Mouse (Mus musculus) 3T3-L1 (cell line): Measurements from ENCODE around the gene Pkn1.
A peak's percentile ranks its signal among the peaks of the same experiment; 100 is the strongest.

Experiments
- DNase-seq: peaks from one replicate; pipeline ENCODE4 v3.0.0-alpha.2; 2015; ENCODE audit warnings: low read depth, low spot score

The Pkn1 gene

DNA sequence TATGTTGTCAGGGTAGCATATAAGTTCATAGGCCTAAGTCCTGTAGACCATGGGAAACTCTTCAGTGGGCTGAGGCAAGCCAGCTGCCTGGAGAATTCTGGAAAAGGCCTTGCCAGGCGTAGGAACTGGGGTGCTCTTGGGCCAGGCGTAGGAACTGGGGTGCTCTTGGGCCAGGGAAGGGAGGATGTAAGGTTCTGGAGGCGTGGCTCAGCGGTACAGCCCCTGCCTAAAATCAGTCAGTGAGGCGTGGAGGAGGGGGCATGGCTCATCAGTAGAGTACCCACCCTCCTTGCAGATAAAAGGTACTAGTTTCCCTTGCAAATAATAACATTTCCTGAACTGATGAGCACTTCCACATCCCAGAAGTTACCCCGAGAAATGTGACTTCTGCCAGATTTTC is 44.3 kb downstream of the Pkn1 start:
- DNase-seq: no peak

DNA sequence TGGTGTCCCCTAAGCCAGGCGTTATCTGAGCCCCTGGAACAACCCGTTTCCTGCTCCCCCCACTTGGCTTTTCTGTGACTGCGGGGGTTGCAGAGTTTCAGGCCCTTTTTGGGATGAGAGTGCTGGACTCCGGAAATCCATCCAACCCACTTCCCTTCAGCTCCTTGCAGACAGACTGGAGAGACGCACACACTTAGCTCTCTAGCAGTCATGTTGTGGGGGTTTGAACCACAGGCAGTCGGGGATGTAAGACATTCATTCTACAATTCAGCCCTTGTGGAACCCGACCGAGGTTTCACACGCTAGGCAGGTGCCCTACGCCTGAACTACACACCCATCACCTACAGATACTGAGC is 45.3 kb downstream of the Pkn1 start:
- no peak for DNase-seq

DNA sequence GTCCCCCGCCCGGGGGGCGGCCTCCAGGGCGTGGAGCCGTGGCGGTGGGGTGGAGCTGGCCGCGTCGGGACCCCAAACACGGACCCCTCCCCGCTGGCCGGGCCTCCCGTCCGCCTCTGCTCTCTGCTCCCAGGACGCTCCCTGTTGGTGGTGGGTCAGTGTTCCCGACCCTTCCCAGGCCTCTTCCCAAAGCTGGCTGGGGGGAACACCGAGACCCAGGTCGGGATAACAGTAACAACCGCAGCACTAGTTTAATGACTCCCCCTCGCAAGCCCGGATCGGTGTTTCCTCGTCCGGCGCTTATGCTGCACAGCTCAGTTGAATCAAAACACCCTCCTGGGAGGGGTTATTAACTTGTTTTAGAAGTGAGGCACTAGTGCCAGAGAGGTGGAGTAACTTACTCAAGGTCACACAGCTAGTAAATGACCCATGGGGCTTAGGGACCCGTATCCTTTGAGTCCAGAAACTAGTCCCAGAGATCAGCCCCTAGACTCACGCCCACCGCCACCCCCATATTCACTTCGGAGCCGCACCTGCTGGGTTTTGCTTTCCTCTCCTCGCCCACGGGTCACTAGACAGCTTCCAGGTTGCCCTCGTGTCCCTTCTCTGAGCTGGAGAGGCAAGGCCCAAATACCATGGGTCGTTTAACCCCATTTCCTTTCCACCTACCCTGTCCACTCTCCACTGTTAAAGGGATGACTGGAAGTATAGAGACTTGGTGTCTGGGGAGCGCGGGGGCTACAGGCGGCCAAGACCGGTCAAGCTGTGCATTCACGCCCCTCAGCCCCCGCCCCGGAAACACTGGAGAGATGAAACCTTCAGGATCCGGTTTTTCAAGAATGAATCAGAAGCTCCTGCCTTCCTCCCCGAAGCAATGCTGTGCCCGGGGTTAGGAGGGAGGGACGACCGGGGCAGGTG is 46.0 kb downstream of the Pkn1 start:
- peak; percentile 59 for DNase-seq

DNA sequence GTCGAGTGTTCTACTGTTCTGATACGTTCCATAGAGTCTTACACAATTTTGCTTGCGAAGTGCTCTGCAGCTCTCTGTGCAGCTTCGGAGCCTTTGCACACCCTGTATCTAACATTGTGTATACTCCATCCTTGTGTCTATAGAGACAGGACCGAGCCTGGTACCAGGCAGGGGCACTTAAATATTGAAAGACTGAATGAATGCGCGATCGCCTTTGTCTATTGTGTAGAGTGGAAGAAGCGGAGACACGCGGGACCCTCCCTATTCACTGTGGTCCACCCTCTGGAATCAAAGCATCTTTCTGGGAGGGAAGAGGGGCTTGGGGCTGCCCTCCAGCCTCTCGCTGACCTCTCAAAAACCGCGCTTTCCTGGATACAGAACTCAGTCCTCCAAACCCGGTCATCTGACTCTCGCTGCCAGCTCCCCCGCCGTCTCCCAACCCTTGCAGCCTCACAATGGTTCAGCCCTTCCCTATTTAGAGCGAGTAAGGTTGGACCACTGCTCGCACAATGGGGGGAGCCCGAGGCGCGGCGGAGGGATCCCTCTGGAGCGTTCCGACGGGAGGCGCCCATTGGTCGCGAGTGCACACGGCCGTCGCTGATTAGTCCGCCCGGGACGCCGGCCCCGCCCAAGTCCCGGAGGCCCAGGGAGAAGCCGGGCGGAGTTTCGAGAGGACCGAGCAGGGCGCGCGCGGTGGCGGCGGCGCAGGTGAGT is 46.8 kb downstream of the Pkn1 start, which contains the start of gene Gipc1:
TSS of gene Gipc1 (plus strand) at position 648 of the 714 bp plus-strand sequence.
- peak; percentile 98 for DNase-seq

DNA sequence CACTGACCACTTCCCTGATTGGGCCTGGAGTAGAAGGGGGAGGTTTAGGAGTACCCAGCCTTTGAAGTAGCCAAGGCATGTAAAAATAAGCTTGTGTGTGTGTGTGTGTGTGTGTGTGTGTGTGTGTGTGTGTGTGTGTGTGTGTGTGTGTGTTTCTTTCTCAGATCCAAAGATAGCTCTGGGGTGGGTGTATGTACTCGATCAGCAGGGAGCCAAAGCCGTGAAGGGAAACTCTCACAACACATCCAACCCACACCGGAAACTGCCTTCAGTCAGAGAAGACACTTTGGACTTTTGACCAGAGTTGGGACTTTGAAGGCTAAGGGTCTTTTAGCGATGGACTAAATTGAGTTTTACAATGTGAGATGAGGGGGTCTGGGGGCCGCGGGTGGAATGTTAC is 49.3 kb downstream of the Pkn1 start:
- no peak for DNase-seq

DNA sequence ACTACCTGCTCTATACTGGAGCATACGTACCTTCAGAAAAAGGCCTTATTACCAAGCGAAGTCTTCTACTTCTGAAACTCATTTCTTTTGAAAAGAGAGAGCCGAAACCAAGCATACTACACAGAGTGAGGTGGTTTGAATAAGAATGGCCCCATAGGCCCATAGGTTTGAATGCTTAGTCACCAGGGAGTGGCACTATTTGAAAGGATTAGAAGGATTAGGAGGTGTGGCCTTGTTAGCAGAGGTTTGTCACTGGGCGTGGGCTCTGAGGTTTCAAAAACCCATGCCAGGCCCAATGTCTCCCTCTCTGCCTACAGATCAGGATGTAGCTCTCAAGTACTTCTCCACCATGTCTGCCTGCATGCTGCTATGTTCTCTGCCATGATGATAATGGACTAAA is 50.9 kb downstream of the Pkn1 start:
- no peak for DNase-seq

DNA sequence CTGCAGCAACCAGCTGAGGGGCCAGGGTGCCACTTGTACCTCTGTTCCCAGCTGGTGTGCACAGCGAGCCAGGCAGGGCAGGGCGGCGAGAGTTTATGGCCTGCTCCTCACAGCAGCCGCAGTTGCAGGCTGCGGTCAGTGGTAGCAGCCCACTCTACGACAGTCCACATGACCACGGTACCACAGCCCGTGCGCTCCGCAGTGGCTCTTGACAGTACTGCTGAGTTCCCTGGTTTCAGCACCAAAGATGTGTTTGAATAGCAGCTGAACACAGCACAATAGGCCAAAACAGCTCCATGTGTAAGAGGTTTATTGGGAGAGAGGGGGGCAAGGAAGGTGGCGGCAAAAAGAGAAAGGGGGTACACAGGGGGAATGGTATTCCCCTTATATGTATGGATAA is 51.5 kb downstream of the Pkn1 start:
- DNase-seq: no peak

DNA sequence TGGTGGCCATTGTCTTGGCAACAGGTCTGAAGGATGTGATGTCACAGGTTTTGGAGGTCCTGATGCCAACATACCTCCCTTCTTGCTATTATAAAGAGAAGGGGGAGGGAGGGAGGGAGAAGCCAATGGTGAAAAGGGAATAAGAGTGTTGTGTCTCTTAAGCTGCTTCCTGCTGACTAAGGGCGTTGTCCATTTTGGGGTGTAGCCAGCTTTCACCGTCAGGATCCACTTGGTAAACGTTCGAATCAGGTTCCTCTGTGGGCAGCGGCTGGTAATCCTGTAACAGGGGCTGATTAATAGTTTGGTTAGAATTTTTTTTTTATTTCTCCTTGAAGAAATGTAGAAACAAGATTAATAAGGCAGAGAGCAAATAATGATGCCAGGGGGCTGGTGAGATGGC is 59.3 kb downstream of the Pkn1 start:
- DNase-seq: no peak

DNA sequence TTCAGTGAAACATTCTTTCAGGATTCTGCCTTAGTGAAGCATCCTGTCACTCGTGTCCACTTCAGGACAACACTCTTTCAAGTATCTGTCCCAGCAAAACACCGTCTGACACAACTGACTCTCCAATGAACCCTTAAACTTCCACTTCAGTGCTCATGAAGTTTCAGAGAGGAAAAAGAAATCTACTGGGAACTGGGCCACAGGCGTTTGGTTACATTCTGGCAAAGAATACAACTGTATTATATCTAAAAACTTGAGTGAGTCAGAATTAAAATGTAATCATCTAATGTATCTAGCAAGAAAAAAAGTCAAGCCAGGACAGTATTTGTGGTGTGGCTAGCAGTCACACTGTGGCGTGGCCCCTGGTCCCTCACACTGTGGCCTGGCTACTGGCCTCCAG is 60.1 kb downstream of the Pkn1 start:
- peak; percentile 74 for DNase-seq

DNA sequence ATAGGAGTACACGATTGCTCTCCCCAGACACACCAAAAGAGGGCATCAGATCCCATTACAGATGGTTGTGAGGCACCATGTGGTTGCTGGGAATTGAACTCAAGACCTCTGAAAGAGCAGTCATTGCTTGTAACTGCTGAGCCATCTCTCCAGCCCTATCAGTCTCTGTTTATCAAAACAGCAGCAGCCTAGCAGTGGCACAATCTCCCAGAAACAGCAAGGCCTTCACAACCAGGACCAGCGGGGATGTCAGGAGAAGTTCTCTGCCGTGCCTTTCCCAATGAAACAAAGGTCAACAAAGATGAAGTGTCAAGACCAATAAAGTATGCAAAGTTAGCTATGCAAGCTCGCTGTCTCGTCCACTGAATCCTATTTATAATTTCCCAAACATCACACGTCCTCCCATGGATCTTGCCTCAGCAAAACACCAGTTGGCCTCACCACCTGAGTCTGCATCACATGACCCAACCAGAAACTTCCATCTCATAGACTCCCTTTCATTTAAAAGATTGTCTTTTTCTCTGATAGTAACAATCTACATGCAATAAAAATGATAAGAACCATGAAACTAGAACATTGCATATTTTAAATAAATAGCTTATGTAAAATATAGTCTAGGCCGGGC is 66.8 kb downstream of the Pkn1 start:
- DNase-seq: no peak

DNA sequence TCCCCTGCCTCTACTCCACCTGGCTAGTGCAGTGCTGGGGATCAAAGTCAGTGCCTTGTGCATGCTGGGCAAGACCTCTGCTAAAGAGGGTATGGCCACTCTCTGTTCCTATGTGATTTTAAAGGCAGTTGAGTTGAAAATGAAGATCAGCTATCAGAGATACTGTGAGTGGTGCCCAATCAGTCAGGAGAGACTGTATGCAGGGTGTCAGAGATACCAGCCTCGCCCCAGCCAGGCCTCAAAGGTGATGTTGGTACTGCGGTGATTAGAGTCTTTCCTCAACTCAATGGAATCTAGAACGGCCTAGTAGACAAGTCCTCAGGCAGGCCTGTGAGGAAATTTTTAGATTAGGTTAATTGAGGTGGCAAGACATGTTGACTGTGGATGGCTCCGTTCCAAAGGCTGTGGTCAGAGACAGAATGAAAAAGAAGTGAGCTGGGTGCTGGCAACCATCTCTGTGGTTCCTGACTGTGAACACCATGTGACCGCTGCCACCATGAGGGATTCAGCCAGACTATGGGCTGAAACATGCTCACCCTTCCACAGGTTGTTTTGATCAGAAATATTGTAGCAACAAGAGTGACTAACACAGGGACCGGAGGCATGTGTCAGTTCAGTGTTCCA is 73.2 kb downstream of the Pkn1 start:
- no peak for DNase-seq

DNA sequence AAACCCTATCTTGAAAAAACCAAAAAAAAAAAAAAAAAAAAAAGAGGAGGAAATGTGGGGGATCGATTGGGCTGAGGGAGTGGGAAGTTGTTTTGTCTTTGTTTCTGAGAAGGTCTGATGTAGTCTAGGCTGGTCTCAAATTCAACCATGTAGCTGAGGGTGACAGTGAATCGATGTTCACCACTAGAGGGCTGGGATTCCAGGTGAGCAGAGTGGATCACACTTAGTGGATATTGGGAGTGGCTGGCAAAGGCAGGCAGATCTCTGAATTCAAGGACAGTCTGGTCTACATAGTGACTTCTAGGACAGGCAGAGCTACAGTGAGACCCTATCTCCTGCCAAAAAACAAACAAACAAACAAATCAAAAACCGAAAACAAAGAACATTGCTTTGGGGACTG is 74.2 kb downstream of the Pkn1 start:
- no peak for DNase-seq

DNA sequence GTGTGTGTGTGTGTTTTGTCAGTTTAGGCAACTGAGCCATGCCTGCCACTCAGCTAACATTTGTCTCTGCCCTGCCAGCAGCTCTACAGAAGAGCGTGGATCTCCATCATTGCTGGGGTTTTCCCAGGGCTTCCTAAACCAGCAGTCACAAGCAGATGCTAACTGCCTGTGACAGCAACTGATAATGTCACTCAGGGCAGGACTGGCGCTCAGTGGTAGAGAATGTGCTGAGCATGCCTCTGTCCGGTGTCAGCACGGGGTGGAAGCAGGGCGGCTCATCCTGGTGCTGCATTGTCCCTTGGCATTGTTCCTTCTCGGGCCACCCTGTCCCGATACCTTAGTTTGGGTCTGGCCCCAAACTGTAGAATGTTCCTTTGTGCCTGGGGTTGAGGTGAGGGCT is 75.4 kb downstream of the Pkn1 start:
- DNase-seq: no peak

DNA sequence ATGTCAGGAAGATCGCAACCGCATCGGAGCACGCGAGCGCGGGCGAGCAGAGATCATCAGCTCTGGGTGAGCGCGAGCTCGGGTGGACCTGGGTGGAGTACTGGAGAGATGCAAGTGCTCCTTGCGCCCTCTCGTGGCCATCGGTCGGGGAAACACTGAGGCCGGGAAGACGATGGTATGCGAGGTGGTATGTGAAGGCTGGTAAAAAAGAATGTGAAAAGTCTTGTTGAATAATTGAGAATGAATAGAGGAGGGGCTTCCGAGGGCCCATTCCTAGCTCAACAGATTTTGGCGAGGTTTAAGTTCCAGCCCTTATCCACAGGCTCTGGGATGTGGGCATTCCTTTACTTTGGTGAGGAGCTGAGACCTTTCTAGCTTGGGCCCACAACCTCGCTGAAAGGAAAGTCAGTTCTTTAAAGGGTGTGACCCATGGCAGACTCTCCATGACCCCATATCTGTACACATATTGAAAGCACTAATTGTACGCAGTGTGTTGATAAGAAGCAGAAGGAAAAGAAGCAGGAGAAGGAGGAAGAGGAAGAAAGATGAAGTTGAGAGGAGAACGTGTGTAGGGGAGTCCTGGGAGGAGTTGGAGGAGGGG is 76.5 kb downstream of the Pkn1 start:
- peak; percentile 91 for DNase-seq

DNA sequence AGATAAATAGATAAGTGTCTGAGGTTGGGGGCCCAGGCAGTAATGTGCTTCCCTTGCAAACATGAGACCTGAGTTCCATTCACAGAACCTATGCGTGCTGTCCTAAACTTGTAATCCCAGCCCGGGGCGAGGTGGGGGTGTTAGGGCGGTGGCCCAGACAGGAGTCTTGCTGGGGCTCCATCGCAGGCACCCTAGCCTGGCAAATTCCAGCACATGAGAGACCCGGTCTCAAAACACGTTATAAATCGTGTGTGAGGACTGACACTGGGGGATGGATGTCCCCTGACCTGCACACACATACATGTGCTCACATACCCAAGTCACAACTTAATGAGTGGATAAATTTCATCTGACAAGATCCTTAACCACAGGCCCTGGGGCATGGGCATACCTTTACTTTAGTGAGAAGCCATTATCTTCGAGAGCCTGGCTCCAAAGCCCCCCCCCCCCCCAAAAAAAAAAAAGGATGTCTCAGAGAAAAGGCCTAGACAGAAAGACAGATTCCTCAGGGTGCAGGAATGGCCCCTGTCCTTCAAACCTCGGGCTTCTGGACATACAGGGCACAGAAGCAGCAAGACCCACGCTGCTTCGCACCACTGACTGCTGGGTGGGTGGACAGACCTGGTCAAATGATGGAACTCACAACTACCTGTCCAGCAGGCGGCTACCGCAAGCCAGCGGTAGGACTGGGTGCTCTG is 77.1 kb downstream of the Pkn1 start:
- no peak for DNase-seq

DNA sequence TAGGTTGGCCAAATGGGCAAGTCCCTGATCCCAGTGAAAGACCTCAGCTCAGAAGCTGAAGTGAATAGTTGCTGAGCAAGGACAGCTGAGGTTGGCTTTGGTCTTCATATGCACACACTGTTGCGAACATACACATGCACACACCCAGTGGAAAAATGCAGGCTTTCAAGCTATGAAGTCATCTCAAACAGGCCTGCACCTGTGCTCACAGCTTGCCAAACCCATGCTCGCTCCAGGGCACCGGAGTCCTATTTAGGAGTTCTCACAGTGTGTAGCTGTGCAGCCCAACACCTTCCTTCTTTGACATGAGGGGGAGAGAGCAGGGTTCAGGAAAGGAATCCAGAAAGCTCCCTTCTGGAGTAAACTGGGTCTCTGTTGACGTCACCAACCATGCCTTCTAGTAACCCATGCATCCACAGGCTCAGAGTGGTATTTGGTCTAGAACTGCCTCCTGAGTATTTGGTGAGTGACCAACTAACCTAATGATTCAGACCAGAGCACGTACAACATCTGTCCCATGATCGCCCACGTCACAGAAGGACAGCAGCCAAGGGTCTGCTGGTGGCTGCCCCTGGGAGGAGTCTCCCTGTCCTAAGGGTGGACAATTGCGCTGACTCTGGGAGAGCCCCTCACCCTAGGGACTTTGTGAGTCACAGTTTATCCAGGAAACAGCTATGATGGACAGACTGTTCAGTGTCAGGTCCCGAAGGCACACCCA is 79.3 kb downstream of the Pkn1 start:
- DNase-seq: no peak

DNA sequence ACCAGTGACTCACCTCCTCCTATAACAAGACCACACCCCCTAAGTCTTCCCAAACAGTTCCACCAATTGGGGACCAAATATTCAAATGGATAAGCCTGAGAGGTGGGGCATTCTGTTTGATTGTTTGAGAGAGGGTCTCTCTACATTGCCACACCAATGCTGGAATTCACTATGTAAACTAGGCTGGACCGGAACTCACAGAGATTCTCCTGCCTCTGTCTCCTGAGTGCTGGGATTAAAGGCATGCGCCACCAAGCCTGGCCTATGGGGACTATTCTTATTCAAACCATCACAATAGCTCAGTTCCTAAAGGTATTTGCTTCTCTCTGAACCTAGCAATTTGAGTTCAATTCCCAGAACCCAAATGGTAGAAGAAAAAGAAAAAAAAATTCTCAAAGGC is 80.4 kb downstream of the Pkn1 start:
- no peak for DNase-seq

DNA sequence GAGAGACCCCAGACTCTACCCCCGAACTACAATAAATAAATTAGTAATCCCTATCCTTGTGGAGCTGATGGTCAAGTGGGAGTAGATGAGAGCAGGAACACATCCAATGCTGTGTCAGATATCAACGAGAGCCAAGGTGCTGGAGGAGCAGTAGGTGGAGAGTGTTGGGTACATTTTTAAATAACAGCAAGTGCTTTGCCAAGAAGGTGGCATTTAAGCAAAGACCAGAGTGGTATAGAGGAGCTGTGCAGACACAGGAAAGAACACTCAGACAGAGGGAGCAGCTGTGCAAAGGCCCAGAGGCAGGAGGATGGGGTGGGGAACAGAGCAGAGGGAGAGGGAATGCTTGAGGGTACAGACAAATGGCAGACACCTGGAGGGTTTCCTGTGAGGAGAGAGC is 81.9 kb downstream of the Pkn1 start:
- no peak for DNase-seq

DNA sequence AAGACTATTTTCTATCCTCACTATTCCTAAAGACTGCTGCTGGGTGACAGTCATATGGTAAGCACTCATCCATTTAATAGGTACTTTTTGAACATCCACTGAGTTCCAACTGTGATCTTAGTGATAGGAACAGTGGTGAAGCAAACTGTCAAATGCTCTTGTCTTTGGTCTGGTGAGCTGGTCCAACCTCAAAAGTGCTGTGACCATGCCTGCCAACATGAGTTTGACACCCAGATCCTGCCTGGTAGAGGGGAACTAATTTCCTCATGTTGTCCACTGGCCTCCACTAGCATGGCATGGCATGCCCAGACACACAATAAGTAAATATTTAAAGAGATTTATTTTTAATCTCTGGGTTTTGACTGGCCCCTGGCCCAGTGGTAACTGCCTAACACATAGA is 82.4 kb downstream of the Pkn1 start:
- no peak for DNase-seq
